Mouse (Mus musculus) embryonic fibroblast, embryonic 13.5 days (primary cell): ENCODE results near the gene H6pd. TPM values are rescaled to one million over a fixed set of nuclear protein-coding genes. Genes with fewer than 3 reads are reported as not detected.

Experiments
- H3K27ac ChIP-seq: 2 replicates; pipeline ENCODE4 v1.5.1; 2012; ENCODE audit warnings: low read length, control low read depth, inconsistent platforms; ENCODE audit not compliant: insufficient read depth
- H3K4me1 ChIP-seq: 2 replicates; pipeline ENCODE4 v1.6.1; 2011; ENCODE audit warnings: low read length; ENCODE audit not compliant: control insufficient read depth, insufficient read depth
- H3K4me3 ChIP-seq: 2 replicates; pipeline ENCODE4 v1.5.1; 2011; ENCODE audit warnings: mild to moderate bottlenecking, control low read depth, low read length; ENCODE audit not compliant: insufficient read depth
- CTCF ChIP-seq: IDR thresholded peaks from 2 replicates; pipeline ENCODE4 v1.5.1; 2011; ENCODE audit warnings: mild to moderate bottlenecking, control low read depth, low read length, moderate library complexity, borderline replicate concordance; ENCODE audit not compliant: insufficient read depth
- POLR2A ChIP-seq: IDR thresholded peaks from 2 replicates; pipeline ENCODE4 v1.6.1; 2011; ENCODE audit warnings: low read depth, mild to moderate bottlenecking, control low read depth, low read length, moderate library complexity
- polyA plus RNA-seq: library from polyadenylated mRNA; stranded (reverse); fragments of >200 nt; gene quantifications from 2 replicates; pipeline ENCODE4 v1.2.4, GENCODE M21; 2011; ENCODE audit warnings: low read depth; ENCODE audit not compliant: missing spikeins, insufficient read length

The H6pd gene
- polyA plus RNA-seq, 1 experiment: 59.2 TPM

DNA sequence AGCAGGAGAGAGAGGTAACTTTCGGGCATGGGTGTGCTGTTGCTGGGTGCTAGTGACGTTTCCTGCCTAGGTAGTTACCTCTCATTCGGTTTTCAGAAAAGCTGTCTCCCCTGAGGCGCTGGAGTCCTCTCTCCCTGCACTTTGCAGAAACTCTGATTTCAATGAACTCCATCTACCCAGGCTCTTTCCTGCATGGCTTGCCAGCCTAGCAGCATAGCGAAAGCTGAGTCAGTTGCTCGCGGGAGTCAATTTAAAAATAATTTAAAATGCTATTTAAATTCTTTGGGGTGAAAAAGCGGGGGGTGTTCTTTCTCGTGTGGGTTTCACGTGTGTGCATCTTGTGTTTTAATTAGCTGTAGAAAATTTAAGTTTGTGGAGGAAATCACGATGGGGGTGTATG is 21.1 kb upstream of the H6pd start:
- TF ChIP-seq POLR2A (no peak), CTCF (no peak)
- peak overlapping the region; percentile 60; the same call in 1 of the 2 replicates for H3K4me3 ChIP-seq
- H3K27ac ChIP-seq: no peak overlapping the region
- peaks cover 3% of the 10 kb centered on the region; the same call in 1 of the 2 replicates for H3K4me1 ChIP-seq

- Histone ChIP-seq H3K4me3 (no peak overlapping the region), H3K27ac (no peak overlapping the region), H3K4me1 (no peaks in the 10 kb centered on the region)
- TF ChIP-seq POLR2A: no peak
- no peak for TF ChIP-seq CTCF
Observed at GRCm38 (mm10) chr4:150023518-150023917, 14.7 kb upstream of the H6pd start.

GRCm38 (mm10) chr4:150019741-150020380 is 11.0 kb upstream of the H6pd start:
- no peak overlapping the region for H3K4me3 ChIP-seq
- no peak for TF ChIP-seq POLR2A
- no peak for TF ChIP-seq CTCF
- no peaks in the 10 kb centered on the region for H3K4me1 ChIP-seq
- no peak overlapping the region for H3K27ac ChIP-seq

GRCm38 (mm10) chr4:150015436-150015835 is 6.6 kb upstream of the H6pd start:
- Histone ChIP-seq H3K4me1 (peaks cover 8% of the 10 kb centered on the region; the same call in 1 of the 2 replicates), H3K4me3 (no peak overlapping the region), H3K27ac (no peak overlapping the region)
- TF ChIP-seq CTCF (no peak), POLR2A (no peak)

DNA sequence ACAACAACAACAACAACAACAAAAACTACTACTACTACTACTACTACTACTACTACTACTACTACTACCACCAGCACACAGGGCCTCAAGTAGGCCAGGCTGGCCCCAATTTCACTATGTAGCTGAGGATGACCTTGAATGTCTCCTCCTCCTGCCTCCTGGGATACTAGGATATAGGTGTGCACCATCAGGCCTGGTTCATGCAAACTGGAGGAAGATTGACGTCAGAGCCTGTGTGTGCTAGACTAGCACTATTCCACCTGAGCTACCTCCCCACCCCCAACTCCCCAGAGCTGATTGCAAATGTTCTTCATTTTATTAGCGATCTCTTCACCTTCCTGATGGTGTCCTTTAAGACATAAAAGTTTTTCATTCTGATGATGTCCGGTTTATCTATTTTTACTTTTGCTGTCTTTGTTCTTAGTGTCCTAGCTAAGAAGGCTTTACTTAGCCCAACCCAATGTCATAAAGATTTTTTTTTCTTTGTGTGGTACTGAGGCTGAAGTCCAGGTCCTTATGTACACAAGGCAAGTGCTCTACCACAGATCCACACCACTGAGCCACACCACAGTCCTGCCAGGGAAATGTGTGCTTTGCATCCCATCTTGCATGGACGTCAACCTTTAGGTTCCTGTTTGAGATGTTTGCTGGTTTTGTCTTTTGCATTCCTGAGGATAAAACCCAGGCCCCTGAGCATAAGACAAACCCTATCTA is 5.7 kb upstream of the H6pd start:
- Histone ChIP-seq H3K4me1 (peaks cover 8% of the 10 kb centered on the region; the same call in 1 of the 2 replicates), H3K27ac (no peak overlapping the region), H3K4me3 (no peak overlapping the region)
- no peak for TF ChIP-seq POLR2A
- TF ChIP-seq CTCF: no peak

GRCm38 (mm10) chr4:150013805-150014204 is 5.0 kb upstream of the H6pd start:
- H3K4me3 ChIP-seq: no peak overlapping the region
- TF ChIP-seq POLR2A (no peak), CTCF (no peak)
- H3K4me1 ChIP-seq: peaks cover 8% of the 10 kb centered on the region; the same call in 1 of the 2 replicates
- H3K27ac ChIP-seq: no peak overlapping the region

DNA sequence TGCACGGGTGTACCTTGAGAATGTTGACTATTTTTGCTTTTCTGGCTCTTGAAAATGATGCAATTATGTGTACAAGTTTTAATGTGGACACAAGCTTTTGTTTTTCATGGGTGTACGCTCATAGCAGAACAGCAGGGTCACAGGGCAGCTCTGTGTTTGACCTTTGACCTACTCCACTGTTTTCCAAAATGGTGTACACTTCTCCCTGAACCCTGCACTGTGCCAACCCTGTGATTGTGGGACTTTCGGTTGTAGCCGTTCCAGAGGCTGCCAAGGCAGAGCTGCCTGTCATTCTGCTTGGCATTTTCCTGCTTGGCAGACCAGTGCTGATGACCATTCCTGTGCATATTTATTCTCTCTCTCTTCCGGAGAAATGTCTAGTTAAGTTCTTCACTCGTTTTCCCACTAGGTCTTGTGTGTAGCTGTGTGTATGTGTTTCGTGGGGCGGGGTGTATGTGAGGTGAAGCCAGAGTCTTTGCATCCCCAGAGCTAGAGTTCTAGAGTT is 4.4 kb upstream of the H6pd start:
- H3K27ac ChIP-seq: no peak overlapping the region
- no peak overlapping the region for H3K4me3 ChIP-seq
- no peak for TF ChIP-seq CTCF
- no peak for TF ChIP-seq POLR2A

GRCm38 (mm10) chr4:150012322-150012723 is 3.5 kb upstream of the H6pd start:
- no peak overlapping the region for H3K4me3 ChIP-seq
- peaks cover 8% of the 10 kb centered on the region; the same call in 1 of the 2 replicates for H3K4me1 ChIP-seq
- TF ChIP-seq POLR2A: no peak
- TF ChIP-seq CTCF: no peak
- peak overlapping the region; percentile 71 for H3K27ac ChIP-seq

More for the DNA sequence above, 4.4 kb upstream of the H6pd start:
- H3K4me1 ChIP-seq: peaks cover 8% of the 10 kb centered on the region; the same call in 1 of the 2 replicates

DNA sequence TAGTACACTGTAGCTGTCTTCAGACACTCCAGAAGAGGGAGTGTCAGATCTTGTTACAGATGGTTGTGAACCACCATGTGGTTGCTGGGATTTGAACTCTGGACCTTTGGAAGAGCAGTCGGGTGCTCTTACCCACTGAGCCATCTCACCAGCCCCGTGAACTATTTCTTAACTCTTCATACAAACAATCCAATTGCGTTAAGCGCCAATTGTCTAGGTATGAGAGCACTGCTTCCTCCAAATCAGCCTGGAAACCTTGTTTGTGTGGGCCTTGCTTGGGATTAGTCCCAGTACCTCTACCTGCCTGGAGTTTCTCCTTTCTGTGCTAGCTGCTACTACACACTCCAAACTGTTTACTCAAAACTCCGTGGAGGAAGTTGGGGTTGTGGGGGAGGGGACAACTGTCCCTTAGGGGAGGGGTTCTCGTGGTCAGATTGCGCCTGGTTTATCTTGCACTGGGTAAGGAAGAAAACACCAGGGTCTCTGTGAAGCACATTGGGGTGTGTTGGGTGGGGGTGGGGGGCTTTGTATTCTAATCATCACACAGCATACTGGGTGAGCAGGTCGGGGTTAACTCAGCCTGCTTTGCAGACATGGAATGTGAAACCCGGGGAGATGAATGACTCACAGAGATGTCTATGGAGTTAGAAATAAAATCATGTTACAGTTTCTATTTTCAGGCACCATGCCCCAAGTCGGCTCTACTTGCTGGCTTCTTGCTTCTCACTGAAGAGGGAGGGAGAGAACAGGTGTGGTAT is 2.9 kb upstream of the H6pd start:
- H3K4me3 ChIP-seq: no peak overlapping the region
- TF ChIP-seq POLR2A (no peak), CTCF (no peak)
- H3K4me1 ChIP-seq: peaks cover 8% of the 10 kb centered on the region; the same call in 1 of the 2 replicates
- peak overlapping the region; percentile 71 for H3K27ac ChIP-seq
